Mouse (Mus musculus) G1E-ER4 (cell line): ENCODE data around the gene Rnase12. TPM values are rescaled to one million over a fixed set of nuclear protein-coding genes. Genes with fewer than 3 reads are reported as not detected.

ENCODE experiments used
- GATA1 ChIP-seq: IDR thresholded peaks from one replicate; pipeline ENCODE4 v1.8.0; 2012; ENCODE audit warnings: low read length, inconsistent platforms
- polyA plus RNA-seq: library from polyadenylated mRNA; stranded (reverse); fragments of >175 nt; gene quantifications from 2 replicates; pipeline ENCODE4 v1.2.3, GENCODE M21; 2012

The Rnase12 gene
- polyA plus RNA-seq, 1 experiment: not detected

DNA sequence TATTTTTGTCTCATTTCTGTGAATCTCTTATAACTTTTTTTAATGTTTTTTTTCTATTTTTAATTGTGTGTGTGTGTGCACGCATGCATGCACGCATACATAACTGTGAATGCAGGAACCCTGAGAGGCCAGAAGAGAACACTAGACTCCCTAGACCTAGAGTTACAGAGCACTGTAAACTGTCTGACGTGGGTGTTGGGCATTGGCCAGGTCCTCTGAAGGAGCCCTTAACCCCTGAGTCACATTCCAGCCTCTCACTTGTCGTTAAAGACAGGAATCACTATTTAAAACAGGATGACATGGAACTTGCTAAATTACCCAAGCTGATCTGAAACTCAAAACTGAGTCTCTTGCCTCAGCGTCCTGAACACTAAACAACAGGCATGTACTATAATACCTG lies 5.5 kb downstream of the Rnase12 start:
- TF ChIP-seq GATA1: no peak

DNA sequence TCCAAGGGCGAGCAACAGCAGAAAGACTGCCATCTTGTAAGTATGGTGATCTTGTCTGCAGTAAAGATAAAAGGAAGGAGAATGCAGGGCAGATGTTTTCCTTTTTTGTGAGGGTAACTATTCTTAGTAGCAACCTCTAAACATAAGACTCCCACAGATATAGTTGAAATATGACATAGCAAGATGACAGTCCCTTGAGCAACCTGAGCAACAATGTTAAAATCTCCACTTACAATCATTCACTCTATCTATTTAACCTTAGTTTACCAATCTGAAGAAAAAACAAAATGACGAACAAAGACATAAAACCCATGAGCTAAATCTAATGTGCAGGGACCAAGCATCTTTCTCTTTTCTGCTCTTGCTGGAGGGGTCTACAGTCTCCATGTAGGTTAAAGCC lies 7.4 kb downstream of the Rnase12 start, which contains the start of gene Rnase11:
Gene Rnase11 (minus strand): TSS at position 101 of the 400 bp plus-strand sequence.
- TF ChIP-seq GATA1: no peak

DNA sequence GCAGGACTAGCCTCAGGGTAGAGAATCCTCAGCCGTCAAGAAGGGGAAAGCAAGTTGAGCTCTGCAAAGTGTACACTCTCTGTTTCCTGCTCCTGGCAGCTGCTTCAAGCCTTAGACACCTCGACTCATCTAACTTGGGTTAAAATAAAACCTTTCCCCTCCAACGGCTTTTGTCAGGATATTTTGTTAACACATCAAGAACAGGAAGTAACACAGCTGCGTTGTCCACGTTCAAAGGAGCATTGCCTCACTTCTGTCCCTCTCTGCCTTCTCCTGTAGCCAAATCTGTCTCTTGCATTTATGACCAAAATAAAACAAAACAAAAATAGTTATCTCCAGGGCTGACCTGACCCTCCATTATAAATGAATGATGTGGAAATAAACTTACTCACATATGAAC lies 9.6 kb downstream of the Rnase12 start:
- no peak for TF ChIP-seq GATA1

DNA sequence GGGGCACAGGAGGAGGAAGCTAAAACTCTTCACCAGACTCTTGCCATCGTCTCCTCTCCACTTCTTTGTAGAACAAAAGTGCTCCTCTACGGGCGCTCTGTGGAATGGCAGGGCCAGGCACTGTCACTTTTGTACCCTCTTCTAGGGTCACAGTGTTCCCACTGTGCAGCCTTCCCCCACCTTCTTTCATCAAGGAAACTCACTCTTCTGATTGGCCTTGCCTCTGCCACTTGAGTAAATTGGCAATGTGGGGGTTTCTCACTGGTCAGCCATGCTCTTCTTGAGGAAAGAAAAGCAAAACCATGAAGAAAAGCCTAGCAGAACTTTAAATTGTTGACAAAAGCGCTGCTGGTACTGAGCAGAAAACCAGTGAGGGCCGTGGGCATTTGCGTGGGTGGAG lies 15.7 kb downstream of the Rnase12 start, which contains the start of gene Rnase9:
Gene Rnase9 (minus strand): TSS at position 101 of the 400 bp plus-strand sequence.
- no peak for TF ChIP-seq GATA1

DNA sequence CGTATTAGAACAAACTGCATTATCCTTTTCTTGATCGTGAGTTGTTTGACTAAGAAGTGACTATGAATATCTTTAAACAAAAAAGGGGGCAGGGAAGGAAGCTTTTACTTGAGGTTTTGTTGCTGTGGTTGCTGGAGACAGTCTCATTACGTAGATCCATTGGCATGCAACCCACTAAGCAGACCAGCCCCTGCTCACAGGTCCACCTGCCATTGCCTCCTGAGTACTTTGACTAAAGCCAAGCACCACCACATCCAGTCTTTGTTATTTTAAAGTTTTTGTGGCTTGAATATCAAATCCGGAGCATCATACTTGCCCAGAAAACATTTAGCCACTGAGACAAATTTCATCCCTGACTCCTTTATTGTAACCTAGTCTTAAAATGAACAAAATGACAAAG lies 21.2 kb downstream of the Rnase12 start:
- TF ChIP-seq GATA1: no peak

DNA sequence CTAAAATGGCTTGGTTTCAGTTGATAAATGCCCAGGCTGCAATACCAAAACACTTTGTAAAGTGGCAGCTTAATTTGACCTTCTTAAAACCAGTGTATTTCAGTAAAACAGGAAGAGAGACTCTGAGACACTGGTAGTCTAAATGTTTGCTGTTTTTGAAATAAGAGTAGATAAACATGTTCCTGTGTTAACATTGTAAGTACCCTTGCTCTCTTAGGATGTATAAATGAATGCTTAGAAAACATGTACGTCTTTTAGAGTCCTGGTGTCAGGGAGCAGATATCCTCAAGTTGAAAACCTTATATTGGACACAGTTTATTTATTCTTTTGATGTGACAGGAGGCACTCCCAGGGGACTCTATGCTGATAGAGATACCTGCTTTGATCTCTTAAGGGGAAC lies 22.3 kb downstream of the Rnase12 start:
- no peak for TF ChIP-seq GATA1

DNA sequence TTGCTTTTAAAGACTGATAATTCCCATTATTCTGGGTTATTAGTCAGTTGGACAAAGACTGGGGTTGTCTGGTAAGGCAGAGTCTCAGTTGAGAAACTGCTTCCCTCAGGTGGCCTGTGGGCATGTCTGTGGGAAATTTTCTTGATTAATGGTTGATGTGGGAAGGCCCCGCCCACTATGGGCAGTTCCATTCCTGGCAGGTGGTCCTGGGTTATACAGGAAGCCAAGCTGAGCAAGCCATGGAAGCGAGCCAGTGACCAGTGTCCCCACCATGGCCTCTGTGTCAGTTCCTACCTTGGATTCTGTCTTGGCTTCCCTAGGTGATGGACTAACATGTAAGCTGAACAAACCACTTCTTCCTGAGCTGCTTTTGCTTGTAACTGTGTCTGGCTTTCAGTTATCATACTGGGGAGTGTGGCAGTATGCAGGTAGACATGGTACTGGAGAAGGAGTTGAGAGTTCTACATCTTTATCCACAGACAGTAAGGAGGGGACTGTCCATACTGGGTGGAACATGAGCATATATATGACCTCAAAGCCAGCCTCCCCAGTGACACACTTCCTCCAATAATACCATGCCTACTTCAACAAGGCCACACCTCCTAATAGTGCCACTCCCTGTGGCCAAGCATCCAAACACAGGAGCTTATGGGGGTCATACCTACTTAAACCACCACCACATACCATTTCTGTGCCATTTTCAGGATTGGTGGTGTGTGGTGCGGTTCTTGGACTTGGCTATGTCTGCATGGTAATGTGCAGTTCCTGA lies 29.9 kb downstream of the Rnase12 start:
- no peak for TF ChIP-seq GATA1

DNA sequence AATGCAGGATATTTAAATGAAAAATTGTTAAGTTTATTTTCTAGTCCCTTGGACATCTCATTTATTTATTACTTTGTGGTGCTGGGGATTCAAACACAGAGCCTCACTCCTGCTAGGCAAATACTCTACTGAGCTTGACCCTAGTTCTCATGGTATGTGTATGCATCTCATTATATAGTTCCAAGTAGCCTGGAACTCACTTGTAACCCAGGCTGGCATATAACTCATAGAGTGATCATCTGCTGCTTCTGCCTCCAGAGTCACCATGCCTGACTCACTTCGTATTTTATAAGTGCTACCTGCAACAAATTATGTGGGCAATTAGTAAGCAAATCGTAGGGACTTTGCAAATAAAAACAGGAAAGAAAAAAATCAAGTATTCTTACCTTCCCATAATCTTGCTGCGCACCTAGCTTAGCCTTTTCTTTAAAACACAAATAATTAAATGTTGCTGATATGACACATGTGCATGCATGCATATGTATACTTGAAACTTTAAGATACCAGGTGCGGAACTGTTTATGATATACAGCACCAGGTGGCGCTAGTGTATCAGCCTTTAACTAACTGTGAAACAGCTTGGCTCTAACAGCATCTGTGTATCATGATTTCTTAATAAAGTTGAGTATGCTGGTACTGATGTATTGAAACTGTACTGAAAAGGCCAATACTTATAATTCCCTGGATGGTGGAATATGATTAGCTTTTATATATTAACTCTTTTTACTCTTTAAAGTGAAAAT lies 30.9 kb downstream of the Rnase12 start:
- TF ChIP-seq GATA1: no peak

DNA sequence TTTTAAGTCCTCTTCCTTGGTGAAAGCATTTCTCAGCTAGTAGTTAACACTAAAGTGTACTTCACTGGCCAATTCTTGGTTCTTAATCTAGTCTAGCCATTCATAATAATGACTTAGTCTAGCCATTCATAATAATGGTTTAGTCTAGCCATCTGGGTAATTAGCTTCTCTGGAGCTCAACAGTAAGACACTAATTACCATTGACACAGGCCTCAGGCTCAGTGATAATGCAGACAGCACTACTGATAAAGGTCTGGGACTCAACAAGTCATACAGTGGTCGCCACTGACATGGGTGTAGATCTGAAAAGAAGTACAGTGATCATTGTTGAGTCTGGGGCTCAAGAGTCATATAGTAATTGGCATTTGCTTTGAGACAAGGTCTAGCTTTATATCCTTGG lies 32.6 kb downstream of the Rnase12 start:
- TF ChIP-seq GATA1: no peak

DNA sequence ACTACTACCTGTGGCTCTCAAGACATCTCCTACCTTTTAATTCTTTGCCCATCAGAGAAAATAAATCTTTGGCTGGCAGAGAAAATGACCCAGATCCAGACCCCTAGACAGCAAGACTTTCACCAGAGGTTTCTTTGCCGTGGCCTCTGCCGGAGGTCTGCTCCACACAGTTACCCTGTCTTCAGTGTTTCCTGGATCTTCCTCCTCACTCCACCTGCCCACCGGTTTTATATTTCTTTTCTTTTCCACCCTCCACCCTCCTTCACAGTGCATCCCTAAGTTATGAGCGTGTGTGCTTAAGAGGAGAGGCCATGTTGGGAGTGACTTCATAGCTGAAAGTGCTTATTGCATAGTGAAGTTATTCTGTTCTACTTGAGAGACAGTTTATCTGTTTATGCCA lies 34.0 kb downstream of the Rnase12 start:
- TF ChIP-seq GATA1: no peak

DNA sequence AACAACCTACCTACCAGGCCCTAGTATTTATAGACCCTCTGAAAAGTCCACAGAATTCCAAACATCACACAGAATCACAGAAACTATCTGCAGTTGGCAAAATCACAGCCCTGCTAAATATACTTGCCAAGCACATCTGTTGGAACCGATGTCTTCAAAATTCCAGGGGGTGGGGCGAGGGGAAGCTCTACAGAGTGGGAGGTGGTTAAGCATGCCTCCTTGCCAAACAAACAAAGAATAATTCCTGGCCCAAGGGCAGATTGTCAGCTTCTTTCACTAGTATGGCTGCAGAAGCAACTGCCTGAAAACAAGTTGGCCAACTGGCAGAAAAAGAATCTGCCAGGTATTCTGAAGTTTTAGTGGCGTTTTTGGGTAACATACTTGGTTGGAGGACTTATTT lies 40.2 kb downstream of the Rnase12 start:
- no peak for TF ChIP-seq GATA1

DNA sequence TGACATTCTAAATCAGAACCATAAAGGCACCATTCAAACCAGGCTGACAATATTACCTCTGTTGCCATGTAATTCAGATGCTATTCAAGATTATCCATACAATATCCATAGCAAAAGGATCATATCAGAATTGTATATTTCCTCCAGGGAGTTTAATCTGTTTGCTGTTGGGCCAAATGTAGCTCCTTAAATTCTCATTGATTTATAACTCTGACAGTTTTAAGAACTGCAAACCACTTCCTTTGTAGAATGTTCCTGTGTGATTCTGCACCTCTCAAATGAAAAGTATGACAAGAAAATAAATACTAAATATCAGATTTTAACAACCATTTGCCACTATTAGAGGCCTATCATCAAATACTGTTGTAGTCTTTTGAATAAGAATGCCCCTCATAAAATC lies 41.7 kb downstream of the Rnase12 start:
- no peak for TF ChIP-seq GATA1

DNA sequence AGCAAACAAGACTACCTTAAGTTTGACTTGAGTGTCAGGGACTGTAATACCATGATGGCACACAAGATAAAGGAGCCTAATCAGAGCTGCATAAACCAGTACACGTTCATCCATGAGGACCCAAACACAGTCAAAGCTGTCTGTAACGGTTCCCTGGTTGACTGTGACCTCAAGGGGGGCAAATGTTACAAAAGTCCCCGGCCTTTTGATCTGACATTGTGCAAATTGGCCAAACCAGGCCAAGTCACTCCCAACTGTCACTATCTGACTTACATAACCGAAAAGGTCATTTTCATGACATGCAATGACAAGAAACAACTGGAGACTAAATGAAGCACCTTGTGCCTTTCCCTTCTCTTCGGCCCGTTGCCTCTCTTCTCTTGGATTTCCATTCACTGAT lies 47.9 kb downstream of the Rnase12 start:
- TF ChIP-seq GATA1: no peak

DNA sequence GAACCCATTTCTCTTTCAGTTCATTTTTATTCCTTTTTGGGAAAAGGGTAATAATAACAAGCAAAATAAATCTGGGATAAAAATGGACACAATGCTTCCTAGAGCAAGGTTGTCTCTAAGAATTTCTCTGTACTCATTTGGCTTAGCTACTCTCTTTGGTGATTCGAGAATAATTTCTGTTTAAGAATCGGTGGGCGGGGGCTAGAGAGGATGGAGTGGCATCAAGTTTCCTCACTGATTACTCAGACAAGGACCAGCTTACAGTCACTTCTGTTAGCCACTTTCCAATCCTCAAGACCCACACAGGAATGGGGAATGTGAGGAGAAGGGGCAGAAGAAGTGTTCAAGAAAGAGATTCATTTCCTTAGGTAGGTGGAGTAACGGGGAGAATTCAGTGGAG lies 48.7 kb downstream of the Rnase12 start:
- no peak for TF ChIP-seq GATA1

DNA sequence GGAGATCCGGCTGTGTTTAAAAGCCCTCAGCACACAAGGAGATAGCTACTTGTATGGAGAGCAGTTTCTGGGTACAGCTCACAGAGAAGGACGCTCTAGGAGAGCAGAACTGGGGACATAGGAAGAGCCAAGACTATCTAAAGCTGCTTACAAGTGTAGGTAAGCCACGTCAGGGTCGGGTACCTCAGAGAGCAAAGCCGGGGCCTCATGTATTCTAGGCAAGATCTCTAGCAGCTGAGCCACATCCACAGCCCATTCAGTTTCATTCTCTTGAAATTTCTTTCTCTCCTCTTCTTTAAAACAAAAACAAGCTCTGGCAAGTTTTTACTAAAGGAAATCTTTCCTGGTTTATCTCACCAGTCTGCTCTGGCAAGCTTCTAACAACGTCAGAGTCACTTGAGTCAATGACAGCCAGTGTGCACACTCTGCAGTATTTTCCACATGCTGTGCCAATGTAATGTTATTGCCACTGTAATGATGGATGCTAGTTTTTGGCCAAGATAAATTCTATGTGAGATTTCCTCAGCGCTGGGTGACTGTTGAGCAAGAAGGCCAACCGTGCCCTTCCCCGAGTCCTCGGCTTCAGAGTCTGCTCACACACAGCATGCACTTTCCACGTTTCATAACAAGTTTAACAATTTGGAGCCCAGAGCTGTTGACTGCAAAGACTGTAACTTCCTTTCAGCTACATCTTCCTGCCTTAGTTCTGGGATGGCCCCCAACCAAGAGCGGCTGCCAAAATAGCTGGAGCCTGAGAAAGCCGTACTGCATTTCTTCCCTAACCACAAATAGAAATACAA lies 49.3 kb downstream of the Rnase12 start:
- no peak for TF ChIP-seq GATA1
